Mouse (Mus musculus) urinary bladder, adult 2 months (tissue): ENCODE results near the gene Vamp3. TPM values are rescaled to one million over a fixed set of nuclear protein-coding genes. Genes with fewer than 3 reads are reported as not detected.
"Not testable (repeated sequence)": the region's sequence is repeated elsewhere in the genome, so short reads cannot be mapped to it uniquely, and the experiment has no call there.

Experiments
- DNase-seq: peaks from one replicate; pipeline ENCODE4 v3.0.0; 2022; ENCODE audit warnings: low spot score
- polyA plus RNA-seq: library from polyadenylated mRNA; depleted of rRNA; stranded (reverse); fragments of >200 nt; gene quantifications from 2 replicates; pipeline ENCODE4 v1.2.3, GENCODE M21; 2012; rRNA removed

Gene Vamp3
- polyA plus RNA-seq, 1 experiment, result 78.5 TPM

DNA sequence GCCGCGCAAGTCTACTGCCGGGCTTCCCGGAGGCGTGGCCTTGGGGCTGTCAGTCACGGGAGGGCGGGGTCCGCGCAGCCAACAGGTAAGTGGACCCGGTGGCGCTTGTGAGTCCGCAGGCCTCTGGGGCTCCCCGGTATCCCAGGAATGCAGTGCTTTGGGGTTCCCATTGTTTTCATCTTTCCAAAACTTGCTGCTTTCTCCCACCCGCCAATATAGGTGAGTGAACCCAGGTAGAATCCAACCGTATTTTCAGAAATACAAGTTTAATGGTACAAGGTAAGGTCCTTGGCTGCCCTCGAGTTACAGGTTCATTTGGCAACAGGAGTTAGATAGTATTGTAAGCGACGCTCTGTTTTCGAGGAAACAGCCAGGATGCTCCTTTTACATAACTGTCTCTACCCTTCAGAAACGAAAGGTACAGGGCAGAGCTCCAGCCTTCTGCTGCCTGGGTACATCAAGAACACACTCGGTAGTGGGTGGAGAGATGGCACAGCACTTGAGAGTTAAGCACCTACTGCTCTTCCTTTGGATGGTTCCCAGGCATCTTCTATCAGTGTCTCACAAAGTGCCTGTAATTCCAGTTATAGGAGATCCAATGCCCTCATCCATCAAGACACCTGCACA is 12.7 kb downstream of the Vamp3 start:
- DNase-seq, result no peak

DNA sequence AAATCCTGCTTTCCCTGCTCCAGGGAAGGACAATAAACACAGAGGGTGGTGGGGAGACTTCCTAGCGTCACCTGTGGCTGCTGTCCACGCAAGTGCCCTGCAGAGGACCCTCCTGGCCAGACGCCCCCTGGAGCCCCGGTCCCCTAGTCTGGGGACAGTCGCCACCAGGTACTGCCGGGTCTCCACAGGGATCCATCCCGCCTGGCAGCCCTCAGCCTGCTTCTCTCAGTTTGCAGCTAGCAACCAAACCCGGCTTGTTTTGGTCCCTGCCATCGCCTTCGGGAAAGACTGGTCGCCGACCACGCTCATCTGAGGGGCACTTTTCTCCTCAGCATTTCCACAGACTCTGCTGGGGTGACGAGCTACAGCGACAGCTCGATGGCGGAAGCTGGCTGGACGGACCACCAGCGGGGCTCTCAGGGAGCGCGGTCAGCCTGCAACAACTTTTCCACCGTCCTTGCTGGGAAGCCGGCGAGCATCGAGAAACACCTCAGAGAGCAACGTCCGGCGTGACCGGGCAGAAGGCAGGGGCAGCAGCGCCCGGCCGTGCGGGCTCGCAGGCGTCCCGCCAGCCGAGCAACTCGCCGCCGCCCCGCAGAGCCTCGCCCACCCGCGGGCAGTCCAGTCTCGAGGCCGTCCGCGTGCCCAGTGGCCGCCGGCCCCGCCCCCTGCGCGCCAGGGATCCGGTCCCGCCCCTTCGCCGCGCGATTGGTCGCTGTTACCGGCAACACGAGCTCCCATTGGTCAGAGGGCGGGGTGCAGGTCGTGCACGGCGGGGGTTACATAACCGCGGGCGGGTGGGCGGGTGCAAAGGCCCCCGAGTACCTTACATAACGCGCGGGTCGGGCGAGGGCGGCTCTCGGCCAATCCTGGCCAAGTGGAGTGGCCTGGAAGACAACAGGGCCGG is 13.5 kb downstream of the Vamp3 start, which contains the start of gene Per3:
Gene Per3 (minus strand): TSS at position 629 of the 907 bp plus-strand sequence.
- DNase-seq, result peak; percentile 96

DNA sequence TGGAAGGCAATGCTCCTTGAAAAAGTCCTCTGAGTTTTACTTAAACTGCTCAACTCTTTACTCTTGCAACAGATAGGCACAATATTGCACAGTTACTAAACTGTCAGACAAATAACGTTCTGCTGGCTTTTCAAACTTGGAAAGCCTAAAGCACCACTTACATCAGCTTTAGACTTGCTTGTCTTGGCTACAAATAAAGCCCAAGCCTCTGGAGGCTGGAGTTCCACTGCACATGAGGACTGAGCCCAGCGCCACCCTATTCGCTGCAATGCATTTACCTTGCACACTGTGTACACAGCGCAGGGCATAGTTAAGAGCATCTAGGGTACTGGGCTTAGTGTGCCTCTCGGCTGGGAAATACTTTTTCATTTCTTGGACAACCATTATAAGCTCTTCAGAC is 14.5 kb downstream of the Vamp3 start:
- no peak for DNase-seq

DNA sequence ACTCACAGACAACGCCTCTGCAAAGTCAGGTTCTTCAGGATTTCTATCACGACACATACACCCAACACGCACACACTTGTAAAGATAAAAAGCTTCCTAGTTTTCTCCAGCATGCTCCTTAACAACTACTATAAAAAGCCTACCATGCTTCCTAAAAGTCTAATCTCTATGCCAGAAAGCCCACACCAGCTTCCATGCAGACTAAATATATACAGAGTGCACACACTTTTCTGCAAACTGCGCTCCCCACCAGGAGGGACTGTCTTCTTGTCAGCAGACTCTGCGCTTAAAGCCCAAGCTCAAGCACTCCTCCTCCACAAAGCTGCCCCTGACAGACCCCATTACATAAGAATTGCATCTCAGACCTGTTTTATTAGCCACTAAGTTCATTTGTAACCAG is 16.3 kb downstream of the Vamp3 start:
- no peak for DNase-seq

DNA sequence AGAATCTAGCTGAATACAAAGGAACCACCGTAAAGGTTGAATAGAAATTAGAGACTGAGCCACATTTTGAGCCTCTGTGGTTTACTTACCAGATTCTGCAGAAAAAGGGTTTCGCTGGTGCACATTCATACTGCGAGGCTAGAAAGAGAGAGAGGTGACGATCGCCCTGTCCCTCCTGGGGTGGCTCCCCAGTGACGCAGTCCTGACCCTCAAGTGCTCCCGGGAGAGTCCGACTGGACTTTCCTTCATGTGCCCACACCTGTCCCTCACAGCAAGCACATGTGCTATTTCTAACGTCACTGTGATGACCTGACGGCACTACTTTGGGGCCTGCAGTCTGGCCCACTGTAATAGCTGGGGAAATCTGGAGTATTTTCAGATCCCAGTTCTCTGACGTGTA is 20.0 kb downstream of the Vamp3 start:
- DNase-seq, result no peak

DNA sequence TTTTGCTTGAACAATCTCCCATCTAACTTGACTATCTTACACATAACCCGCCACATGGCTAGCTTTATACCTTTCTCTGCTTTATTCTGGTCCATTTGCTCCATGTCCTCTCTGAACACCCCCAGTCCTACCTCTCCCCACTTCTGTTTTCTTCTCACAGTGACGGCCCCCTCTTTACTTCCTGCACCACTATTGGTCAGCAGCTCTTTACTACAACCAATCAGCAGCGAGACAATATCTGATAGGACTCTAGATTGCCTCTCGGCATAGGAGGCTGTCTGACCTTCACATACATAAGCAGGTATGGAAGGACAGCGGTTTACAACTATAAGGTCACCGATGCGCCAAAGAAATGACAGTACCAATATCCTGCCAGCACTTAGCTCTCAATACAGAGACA is 21.2 kb downstream of the Vamp3 start:
- DNase-seq, result no peak

DNA sequence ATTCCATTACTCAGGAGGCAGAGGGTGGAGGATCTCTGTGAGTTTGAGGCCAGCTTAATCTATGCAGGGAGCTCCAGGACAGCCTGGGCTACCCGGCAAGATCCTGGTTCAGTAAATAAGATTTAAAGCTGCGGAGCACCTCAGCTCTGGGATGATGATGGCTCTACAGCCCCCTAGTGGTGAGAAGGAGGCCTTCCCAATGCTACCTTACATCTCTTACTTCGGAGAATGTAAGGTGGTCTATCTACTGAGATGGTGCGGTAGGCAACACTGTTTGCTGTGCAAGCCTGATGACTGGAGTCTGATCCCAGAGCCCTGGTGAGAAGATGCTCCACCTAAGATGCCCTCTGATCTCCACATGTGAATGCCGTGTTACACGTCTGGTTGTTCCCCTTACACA is 30.8 kb downstream of the Vamp3 start:
- no peak for DNase-seq

DNA sequence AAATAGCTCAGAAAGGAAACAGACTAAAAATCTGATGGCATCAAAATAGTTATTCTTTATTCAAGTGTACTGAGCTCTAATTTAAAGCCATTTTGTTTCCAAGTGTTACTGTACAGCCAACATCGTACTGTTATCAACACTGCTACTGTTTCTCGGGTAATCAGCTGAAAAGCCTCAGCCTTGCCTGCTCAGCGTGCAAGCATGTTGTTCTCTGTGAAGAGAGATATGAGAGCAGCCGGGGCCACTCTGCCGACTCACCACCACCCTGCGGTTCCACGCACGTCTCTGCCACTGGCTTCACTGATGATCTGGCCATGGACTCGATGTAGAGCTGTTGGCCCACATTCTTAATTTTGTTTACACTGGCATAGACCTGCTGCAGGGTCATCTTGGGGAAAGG is 33.6 kb downstream of the Vamp3 start:
- DNase-seq, result no peak

DNA sequence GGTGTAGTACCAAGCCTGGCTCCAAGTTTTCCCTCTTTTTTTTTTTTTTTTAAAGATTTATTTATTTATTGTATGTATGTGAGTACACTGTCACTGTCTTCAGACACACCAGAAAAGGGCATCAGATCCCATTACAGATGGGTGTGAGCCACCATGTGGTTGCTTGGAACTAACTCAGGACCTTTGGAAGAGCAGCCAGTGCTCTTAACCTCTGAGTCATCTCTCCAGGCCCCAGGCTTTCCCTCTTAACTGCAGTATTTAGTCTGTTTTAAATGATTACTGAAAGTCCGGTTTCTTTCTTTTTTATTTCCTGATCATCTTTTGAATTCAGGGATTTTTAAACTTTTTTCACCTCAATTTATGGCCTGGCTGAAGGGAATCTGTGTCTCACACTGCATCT is 40.4 kb downstream of the Vamp3 start:
- DNase-seq, result not testable (repeated sequence)

DNA sequence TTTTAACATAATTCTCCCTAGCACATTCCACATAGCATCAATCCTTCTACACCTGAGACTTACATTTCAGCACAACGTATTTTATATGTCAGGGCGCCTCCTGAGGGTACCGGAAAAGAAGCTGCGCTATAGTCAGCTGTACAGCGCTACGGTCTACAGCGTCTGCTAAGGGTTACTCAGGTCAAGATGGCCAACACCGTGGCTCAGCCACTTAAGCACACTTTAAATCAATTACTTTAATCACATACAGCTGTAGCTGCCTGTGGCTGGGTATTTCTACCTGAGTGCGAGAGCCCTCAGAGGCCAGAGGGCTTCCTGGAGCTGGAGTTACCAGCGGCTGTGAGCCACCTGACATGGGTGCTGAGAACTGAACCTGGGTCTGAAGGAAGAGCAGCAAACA is 41.8 kb downstream of the Vamp3 start:
- no peak for DNase-seq

DNA sequence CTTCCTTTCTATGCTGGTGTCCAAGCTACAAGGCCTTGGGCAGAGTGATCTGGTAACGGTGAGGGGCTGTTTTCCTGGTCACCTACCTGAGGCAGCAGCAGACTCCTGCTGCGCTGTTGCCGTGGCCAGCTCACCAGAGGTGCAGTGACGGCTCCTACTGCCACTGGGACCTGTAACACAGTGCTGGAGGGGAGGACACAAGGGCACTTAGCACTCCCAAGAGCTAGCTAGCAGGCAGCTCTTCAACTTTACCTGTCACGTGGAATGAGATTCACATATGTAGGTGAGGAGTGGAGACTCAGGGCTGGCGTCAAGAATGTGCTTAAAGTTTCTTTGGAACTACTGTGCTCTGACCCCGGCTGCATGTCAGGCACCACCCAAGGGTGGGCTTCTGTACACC is 47.4 kb downstream of the Vamp3 start:
- DNase-seq, result no peak

DNA sequence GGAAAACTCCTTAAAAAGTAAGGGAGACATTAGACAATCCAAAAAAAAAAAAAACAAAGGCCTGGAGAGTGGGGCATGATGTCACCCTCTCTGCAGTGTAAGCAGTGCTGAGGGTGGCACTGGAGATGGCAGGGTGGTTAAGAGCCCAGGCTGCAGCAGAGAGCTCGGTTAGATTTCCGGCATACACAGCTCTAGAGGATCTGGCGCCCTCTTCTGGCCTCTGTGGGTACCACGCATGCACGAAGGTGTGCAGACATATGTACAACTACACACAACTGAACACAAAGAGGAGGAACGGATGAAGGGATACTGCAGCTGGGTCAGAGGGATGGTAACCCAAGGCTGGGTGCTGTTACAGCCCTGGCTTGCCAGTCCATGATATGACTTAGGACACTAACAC is 50.8 kb downstream of the Vamp3 start:
- DNase-seq, result no peak

DNA sequence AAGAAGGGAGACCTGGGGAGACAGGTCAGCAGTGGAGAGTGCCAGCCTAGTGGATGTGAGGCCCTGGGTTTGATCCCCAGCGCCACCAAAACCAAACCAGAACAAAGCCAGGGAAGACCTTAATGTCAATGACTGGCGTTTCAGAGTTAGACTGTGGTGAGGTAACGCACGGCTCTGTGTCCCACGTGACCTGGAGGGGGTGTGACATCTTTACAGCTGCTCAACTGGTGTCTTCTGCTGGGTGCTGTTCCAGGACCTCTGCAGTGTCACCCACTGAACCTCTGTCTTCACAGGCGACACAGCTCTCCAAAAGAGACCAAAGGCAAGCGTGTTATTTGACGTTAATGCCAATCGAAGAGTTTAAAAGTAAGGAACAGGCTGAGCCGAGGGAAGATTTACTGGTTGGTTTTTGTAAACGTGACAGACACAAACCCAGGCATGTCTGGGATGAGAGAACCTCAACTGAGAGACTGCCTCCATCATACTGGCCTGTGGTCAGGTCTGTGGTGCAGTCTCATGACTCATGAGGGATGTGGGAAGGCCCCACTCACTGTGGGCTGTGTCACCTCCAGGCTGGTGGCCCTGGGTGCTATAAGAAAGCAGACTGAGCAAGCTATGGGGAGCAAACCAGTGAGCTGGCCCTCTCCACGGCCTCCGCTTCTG is 52.0 kb downstream of the Vamp3 start:
- DNase-seq, result no peak

DNA sequence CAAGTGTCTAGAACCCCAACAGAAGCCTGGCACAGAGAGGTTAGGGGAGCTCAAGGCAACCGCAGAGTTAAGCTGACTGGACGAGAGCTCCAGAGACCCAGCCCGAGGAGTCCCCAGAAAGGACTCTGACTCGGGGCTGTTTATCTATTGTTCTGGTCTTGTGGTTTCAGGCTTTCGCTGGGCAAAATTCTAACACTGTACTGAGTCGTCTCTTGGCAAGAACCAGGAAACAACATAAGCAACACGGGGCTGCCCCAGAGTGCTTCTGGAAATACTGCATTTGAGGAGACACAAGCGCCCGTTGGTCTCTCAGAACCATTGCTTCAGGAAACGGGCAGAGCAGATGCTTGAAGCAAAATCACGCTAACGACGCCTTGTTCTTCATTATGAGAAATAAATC is 56.4 kb downstream of the Vamp3 start:
- no peak for DNase-seq

DNA sequence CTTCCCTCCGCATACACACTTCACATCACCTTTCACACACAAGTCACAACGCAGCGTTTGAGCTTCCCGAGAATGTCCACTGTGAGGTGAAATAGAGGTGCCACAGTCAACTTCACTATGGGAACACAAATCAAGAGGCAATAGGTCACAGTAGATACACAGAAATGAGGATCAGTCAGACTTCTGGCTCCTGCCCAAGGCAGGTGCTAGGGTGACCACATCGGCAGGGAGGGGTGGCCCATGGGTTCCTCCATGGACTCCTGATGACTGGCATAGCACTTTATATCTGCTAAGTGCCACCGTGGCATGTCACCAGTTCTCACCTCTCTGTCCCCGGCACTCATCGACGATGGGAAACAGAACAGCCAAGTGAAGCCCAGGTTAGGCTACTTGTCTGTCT is 59.1 kb downstream of the Vamp3 start:
- DNase-seq, result no peak

Other genes with a start within 250 kb of the Vamp3 start
- gene Errfi1, start 204.0 kb downstream of the Vamp3 start, polyA plus RNA-seq, result 29.8 and 36.1 TPM in 2 replicates
- gene Park7, start 143.5 kb downstream of the Vamp3 start, polyA plus RNA-seq, result 308 and 318 TPM in 2 replicates
- gene Tnfrsf9, start 143.4 kb downstream of the Vamp3 start, polyA plus RNA-seq, result 0.69 and 1.3 TPM in 2 replicates
- not detected in 2 replicates for gene Uts2, start 60.9 kb downstream of the Vamp3 start, polyA plus RNA-seq
- gene Per3, start 13.3 kb downstream of the Vamp3 start, polyA plus RNA-seq, result 66.9 and 67.9 TPM in 2 replicates
- gene Gm13090, start 31.6 kb upstream of the Vamp3 start, polyA plus RNA-seq, result not detected in 2 replicates